In the genomic region with DNA sequence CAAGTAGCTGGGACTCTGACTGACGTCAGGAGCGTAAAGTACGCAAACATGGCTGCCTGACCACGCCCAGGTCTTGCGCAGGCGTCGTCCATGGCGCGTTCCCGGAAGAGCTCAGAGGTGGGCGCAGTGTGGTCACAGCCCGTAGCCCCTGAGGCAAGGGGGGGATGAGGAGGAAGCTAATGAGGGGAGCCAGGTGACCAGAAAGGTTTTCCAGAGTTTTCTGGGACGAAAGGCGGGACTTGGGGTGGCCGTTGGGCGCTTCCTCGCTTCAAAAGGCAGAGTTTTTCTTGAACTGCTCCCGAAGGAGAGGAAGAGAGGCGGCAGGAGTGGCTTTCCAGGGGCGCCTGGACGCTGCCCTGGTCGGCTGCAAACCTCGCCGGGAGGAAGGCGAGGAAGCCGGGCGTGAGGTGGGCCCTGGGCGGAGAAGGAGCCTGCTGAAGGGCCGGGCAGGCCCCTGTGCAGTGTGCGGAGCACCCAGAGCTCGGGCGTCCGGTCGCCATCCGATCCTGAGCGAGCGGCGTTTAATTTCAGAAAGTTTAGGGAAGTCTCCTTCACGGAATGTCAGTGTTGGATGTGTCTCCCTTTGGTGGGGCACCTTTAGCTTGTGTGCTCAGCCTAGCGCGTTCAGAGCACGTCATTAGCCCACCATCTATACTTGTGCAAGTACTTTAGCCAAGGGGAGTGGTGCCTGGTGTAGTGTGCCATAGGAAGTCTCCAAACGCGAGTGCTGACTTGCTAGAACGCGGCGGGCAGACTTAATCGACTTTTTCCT, we compare ENCODE assay signal across 8 mouse cellular contexts. TPM values are rescaled to one million over a fixed set of nuclear protein-coding genes. Genes with fewer than 3 reads are reported as not detected.
DNase-seq lines count a peak whose midpoint lies in the region; ATAC-seq and TF ChIP-seq lines count a peak whose summit lies in the region.

TSS of gene 3830406C13Rik (plus strand) at position 33 of the 772 bp plus-strand sequence.

- peak; percentile 99 for ATAC-seq in forebrain, embryonic 15.5 days (replicated peaks)
- ATAC-seq in neutrophil, adult 5-6 weeks (ENCODE audit: extremely low read depth, insufficient number of reproducible peaks, low FRiP score, poor library complexity, severe bottlenecking) = peak; percentile 89

- intact Hi-C loops in heart, postnatal 25 days (cut with DNase I) = loop anchor here (10.0 kb wide), 1 partner anchor 130 kb away; no protein-coding TSS in a partner anchor

- H3K4me3 ChIP-seq in forebrain, embryonic 15.5 days = peak within 1 kb of the TSS; percentile 77
- H3K4me3 ChIP-seq in lung, adult 2 months (replicated peaks; ENCODE audit: extremely low read depth, low read depth, low read length) = peak within 1 kb of the TSS; percentile 87

- H3K27ac ChIP-seq in forebrain, embryonic 15.5 days (replicated peaks) = peak within 1 kb of the TSS; percentile 84

- peak; percentile 93 for DNase-seq in ES-CJ7 (ENCODE audit: low read depth, low spot score)
- DNase-seq in cerebellum, adult 11 months = peak; percentile 78
- peak; percentile 74 for DNase-seq in heart, postnatal 25 days (ENCODE audit: low spot score)
- DNase-seq in layer of hippocampus, adult 18-20 months (ENCODE audit: low spot score in 2 of 2) = peak; percentile 82 to 90
- peak; percentile 85 for DNase-seq in lung, adult 2 months
- DNase-seq in thymus, adult 18-20 months = peak; percentile 55 to 58

- peak within 1 kb of the TSS; percentile 80 for H3K9ac ChIP-seq in forebrain, embryonic 15.5 days (replicated peaks)

- WGBS in forebrain, embryonic 15.5 days = under 1% methylated on average over 48 of the region's 48 CpGs
- under 1% methylated on average over 48 of the region's 48 CpGs for WGBS in lung, adult 2 months

- H3K36me3 ChIP-seq in forebrain, embryonic 15.5 days = no peaks in the 10 kb centered on the region

- H3K9me3 ChIP-seq in forebrain, embryonic 15.5 days = no peaks in the 10 kb centered on the region

- TF ChIP-seq CTCF in lung, adult 2 months (IDR thresholded peaks at IDR 0.05; ENCODE audit: insufficient read depth, low read length) = no peak

- H3K4me1 ChIP-seq in forebrain, embryonic 15.5 days = peaks cover 3% of the 10 kb centered on the region; the same call in 1 of the 2 replicates
- no peaks in the 10 kb centered on the region for H3K4me1 ChIP-seq in lung, adult 2 months (ENCODE audit: control insufficient read depth, insufficient read depth, low read length)

- H3K4me2 ChIP-seq in forebrain, embryonic 15.5 days (replicated peaks) = peak within 1 kb of the TSS; percentile 65

- peak; percentile 96 for TF ChIP-seq POLR2A in lung, adult 2 months (IDR thresholded peaks at IDR 0.05; ENCODE audit: borderline replicate concordance, extremely low read depth, low read depth, low read length)

- H3K27me3 ChIP-seq in forebrain, embryonic 15.5 days = 0 out of 2 replicates have a peak, but pooled peaks cover 2% of the 10 kb centered on the region

RNA-seq across cellular contexts. Expression of gene 3830406C13Rik, which starts in this region (rescaled TPM):
- polyA plus RNA-seq in forebrain, embryonic 15.5 days (2015; fragmentation: Nextera tagmentation; extraction: Ambion mirVana) = 44.9 and 48.7 TPM in 2 replicates
- total RNA-seq in heart, postnatal 25 days (2021) = 10 to 100 TPM; 19.7 to 24.1 TPM
- total RNA-seq in layer of hippocampus, adult 18-20 months (2021) = 10 to 100 TPM; 29.6 to 35.3 TPM
- 4.5 and 7.5 TPM in 2 replicates for polyA plus RNA-seq in lung, adult 2 months (2012; rRNA removed)
- 11.2 and 14.0 TPM in 2 replicates for total RNA-seq in neutrophil, adult 5-6 weeks (2017)

Comparison
In these comparisons a context has a peak if more than half of its experiments do, and no peak if none do; other contexts are left out.
1. Peak in every context shown above with its lines: DNase-seq, ATAC-seq, H3K4me3 ChIP-seq and H3K27ac ChIP-seq.